Mouse (Mus musculus) lung, embryonic 14.5 days (tissue): ENCODE data around the gene Spef2. TPM values are rescaled to one million over a fixed set of nuclear protein-coding genes. Genes with fewer than 3 reads are reported as not detected.

ENCODE experiments used
- ATAC-seq: fragments of 200-750 bp; cut with Nextera tagmentation; 2 replicates; pipeline ENCODE4 v1.8.0; 2017; ENCODE audit warnings: mild to moderate bottlenecking, moderate TSS enrichment, moderate library complexity; ENCODE audit not compliant: insufficient read depth
- DNase-seq: peaks from one replicate; pipeline ENCODE4 v3.0.0-alpha.2; 2015
- H3K27ac ChIP-seq: fragments of 300-500 bp; sonication (generic); 2 replicates; pipeline ENCODE4 v1.5.1; 2014; ENCODE audit warnings: low read depth, mild to moderate bottlenecking, moderate library complexity
- H3K27me3 ChIP-seq: fragments of 300-500 bp; sonication (generic); 2 replicates; pipeline ENCODE4 v1.6.1; 2014; ENCODE audit warnings: low read length, control low read depth; ENCODE audit not compliant: insufficient read depth
- H3K36me3 ChIP-seq: fragments of 300-500 bp; sonication (generic); 2 replicates; pipeline ENCODE4 v1.6.1; 2014; ENCODE audit warnings: control low read depth; ENCODE audit not compliant: insufficient read depth
- H3K4me1 ChIP-seq: fragments of 300-500 bp; sonication (generic); 2 replicates; pipeline ENCODE4 v1.6.1; 2014; ENCODE audit warnings: antibody characterized with exemption, control low read depth; ENCODE audit not compliant: insufficient read depth
- H3K4me2 ChIP-seq: fragments of 300-500 bp; sonication (generic); 2 replicates; pipeline ENCODE4 v1.6.1; 2014; ENCODE audit warnings: mild to moderate bottlenecking
- H3K4me3 ChIP-seq: fragments of 300-500 bp; sonication (generic); 2 replicates; pipeline ENCODE4 v1.5.1; 2014; ENCODE audit warnings: low read depth, low read length
- H3K9ac ChIP-seq: fragments of 300-500 bp; sonication (generic); 2 replicates; pipeline ENCODE4 v1.6.1; 2014
- H3K9me3 ChIP-seq: fragments of 300-500 bp; sonication (generic); 2 replicates; pipeline ENCODE4 v1.6.1; 2016; ENCODE audit warnings: low read depth, low read length, control low read depth
- CTCF ChIP-seq: IDR thresholded peaks from 2 replicates; pipeline ENCODE4 v1.5.1; 2016; ENCODE audit warnings: antibody characterized with exemption, low read depth
- WGBS: fragments of 180-500 bp; shearing (Covaris S2); extraction: QIAGEN DNeasy Blood & Tissue Kit; methylation state at CpG from one replicate; pipeline ENCODE4 v1.1.7; 2014; 5-methylcytosine and 5-hydroxymethylcytosine counted together
- polyA plus RNA-seq: library from polyadenylated mRNA; unstranded; fragments of >200 nt; fragmentation: Nextera tagmentation; extraction: Ambion mirVana; gene quantifications from 2 replicates; pipeline ENCODE4 v1.2.1, GENCODE M21; 2014

Gene Spef2
- polyA plus RNA-seq, 1 experiment from 2014 or later = 0.09 TPM

- Histone ChIP-seq H3K4me3 (no peak overlapping the region), H3K4me1 (no peaks in the 10 kb centered on the region), H3K9ac (no peak overlapping the region), H3K27me3 (no peaks in the 10 kb centered on the region), H3K4me2 (no peak overlapping the region), H3K36me3 (no peaks in the 10 kb centered on the region), H3K27ac (no peak overlapping the region), H3K9me3 (no peaks in the 10 kb centered on the region)
- 55% methylated on average over 3 of the region's 3 CpGs for WGBS
- TF ChIP-seq CTCF = no peak
- no peak for DNase-seq
- ATAC-seq = no peak
These were observed 215.2 kb downstream of the Spef2 start for GRCm38 (mm10) chr15:9533356-9533902.

- WGBS = 73% methylated on average over 4 of the region's 4 CpGs
- H3K9ac ChIP-seq = no peak within 1 kb of the TSS
- no peak for TF ChIP-seq CTCF
These were observed 218.6 kb downstream of the Spef2 start, which contains the start of gene Il7r for GRCm38 (mm10) chr15:9530076-9530475. Gene Il7r (minus strand): TSS chr15:9530176.

GRCm38 (mm10) chr15:9529646-9530045 lies 219.0 kb downstream of the Spef2 start:
- TF ChIP-seq CTCF = no peak
- no peaks in the 10 kb centered on the region for H3K27me3 ChIP-seq
- ATAC-seq = no peak
- no peaks in the 10 kb centered on the region for H3K4me1 ChIP-seq
- H3K4me3 ChIP-seq = no peak overlapping the region
- no peaks in the 10 kb centered on the region for H3K9me3 ChIP-seq
- no peak overlapping the region for H3K4me2 ChIP-seq
- DNase-seq = no peak
- no peak overlapping the region for H3K9ac ChIP-seq
- WGBS = 65% methylated on average over 3 of the region's 3 CpGs
- no peak overlapping the region for H3K27ac ChIP-seq
- H3K36me3 ChIP-seq = no peaks in the 10 kb centered on the region

More at GRCm38 (mm10) chr15:9530076-9530475, 218.6 kb downstream of the Spef2 start, which contains the start of gene Il7r:
- H3K27ac ChIP-seq = no peak within 1 kb of the TSS
- H3K4me1 ChIP-seq = no peaks in the 10 kb centered on the region
- H3K36me3 ChIP-seq = no peaks in the 10 kb centered on the region
- H3K4me2 ChIP-seq = no peak within 1 kb of the TSS
- H3K27me3 ChIP-seq = no peaks in the 10 kb centered on the region
- DNase-seq (no peak), ATAC-seq (no peak)
- no peak within 1 kb of the TSS for H3K4me3 ChIP-seq
- no peaks in the 10 kb centered on the region for H3K9me3 ChIP-seq

Other genes starting within 250 kb of the Spef2 start
- gene Il7r, start 218.7 kb downstream of the Spef2 start, polyA plus RNA-seq = 0.05 and 0.26 TPM in 2 replicates